Mouse (Mus musculus) spleen, adult 2 months (tissue): Measurements from ENCODE around the gene Ntn5.

ENCODE experiments used
- CTCF ChIP-seq: fragments of 200-500 bp; IDR thresholded peaks from 2 replicates; pipeline ENCODE4 v1.5.1; 2011; ENCODE audit warnings: mild to moderate bottlenecking, inconsistent platforms; ENCODE audit not compliant: insufficient read depth, insufficient read length, insufficient replicate concordance; ENCODE audit errors: extremely low read depth
- POLR2A ChIP-seq: fragments of 200-500 bp; IDR thresholded peaks from 2 replicates; pipeline ENCODE4 v1.6.1; 2011; ENCODE audit warnings: low read depth, low read length, inconsistent platforms

GRCm38 (mm10) chr7:45686841-45687240, 3.0 kb downstream of the Ntn5 start:
- no peak for TF ChIP-seq CTCF
- TF ChIP-seq POLR2A = no peak
